Mouse (Mus musculus) cerebellum, postnatal 10 days (tissue): ENCODE measurements at regions not wholly inside any gene's neighbourhood (a gene's known extent, or its start where the extent isn't known, plus 50 kb on each side); places are given as distances from the start of the nearest gene placed in this dataset.

Experiments used
- DNase-seq, 2 experiments: peaks; one replicate each; pipeline ENCODE4 v3.0.0; 2021; ENCODE audit warnings: mixed read lengths in 2 of 2

GRCm38 (mm10) chrX:92791023-92791346 lies 191.6 kb upstream of the Mageb18 start:
- no peak for DNase-seq

- no peak for DNase-seq
Observed at GRCm38 (mm10) chrX:92790323-92791022, 191.1 kb upstream of the Mageb18 start.

GRCm38 (mm10) chrX:92786814-92787213 lies 187.4 kb upstream of the Mageb18 start:
- DNase-seq = peak in 1 of 2 experiments; percentile 5

- no peak for DNase-seq
Observed at GRCm38 (mm10) chrX:92740026-92740425, 140.7 kb upstream of the Mageb18 start.

GRCm38 (mm10) chrX:92710279-92710678 lies 110.9 kb upstream of the Mageb18 start:
- DNase-seq = no peak

GRCm38 (mm10) chrX:92679761-92680160 lies 80.4 kb upstream of the Mageb18 start:
- no peak for DNase-seq

- DNase-seq = peak; percentile 6 to 8
Observed at GRCm38 (mm10) chrX:92661168-92661567, 61.8 kb upstream of the Mageb18 start.
